Mouse (Mus musculus): ENCODE data around the gene Ttc30a2. TPM values are rescaled to one million over a fixed set of nuclear protein-coding genes. Genes with fewer than 3 reads are reported as not detected.
"Not testable (repeated sequence)": the region's sequence is repeated elsewhere in the genome, so short reads cannot be mapped to it uniquely, and the experiment has no call there.

Gene Ttc30a2
- total RNA-seq (2021), result 1 to 10 TPM; 2.3 TPM
- polyA plus RNA-seq (2012; rRNA removed), result 0.76 and 1.7 TPM in 2 replicates
- long read RNA-seq, partial matches to known transcripts, result 0 of 2 reads
- long read RNA-seq, other reads (novel, unspliced or antisense), result 0 of 2 reads

DNA sequence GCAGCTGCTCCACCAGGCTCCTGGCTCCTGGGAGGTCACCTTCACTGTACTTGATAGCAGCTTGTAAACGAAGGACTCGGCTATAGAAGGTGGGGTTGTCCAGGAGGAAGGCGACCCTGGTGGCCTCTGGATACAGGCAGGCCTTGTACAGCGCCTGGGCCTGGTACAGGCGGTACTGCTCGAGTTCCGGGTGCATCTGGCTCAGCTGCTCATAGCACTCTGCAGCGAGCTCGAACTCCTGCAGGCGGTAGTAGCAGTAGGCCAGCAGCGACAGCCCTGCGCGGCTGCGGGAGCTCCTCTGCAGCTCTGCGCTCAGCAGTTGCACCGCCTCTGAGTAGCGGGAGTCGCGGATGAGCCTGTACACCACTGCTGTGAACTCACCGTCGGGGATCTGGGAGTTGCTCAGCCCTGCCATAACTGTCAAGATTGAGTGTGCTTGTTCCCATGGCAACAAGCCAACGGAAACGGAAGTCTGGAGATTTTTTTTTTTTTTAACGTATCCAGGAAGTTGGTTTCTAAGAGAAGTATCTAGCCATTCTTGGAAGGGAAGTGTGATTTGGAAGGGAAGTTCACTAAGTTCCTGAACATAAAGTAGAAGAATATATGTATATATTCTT is at the start of gene Ttc30a2:
TSS of gene Ttc30a2 (minus strand) at position 419 of the 617 bp plus-strand sequence.
- H3K27ac ChIP-seq, result not testable (repeated sequence)
- peak; percentile 37 to 45 for DNase-seq
- 19% methylated on average over 21 of the region's 24 CpGs for WGBS

DNA sequence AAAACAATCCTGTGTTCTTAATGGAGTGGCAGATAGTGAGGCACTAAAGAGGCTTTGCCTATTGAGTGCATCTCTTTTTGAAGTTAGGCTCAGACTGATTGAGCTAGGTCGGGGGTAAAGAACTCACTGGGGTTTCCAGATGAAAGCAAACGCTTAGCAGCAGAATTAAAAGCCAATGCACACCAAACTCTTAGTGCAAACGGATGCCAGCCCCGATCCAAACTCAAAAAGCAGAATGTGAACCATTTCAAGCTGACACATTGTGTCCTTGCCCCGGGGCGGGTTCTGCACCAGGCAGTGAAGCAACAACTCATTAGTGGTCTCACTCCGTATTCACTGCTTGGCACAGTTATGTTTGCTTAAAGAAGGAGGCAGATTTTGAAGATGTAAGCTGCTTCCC is 38.9 kb upstream of the Ttc30a2 start:
- Histone ChIP-seq H3K27me3 (ENCODE audit: control insufficient read depth, insufficient read depth, low read length) (no peaks in the 10 kb centered on the region), H3K4me3 (no peak overlapping the region), H3K36me3 (ENCODE audit: control insufficient read depth, insufficient read depth, low read length) (no peaks in the 10 kb centered on the region), H3K9ac (ENCODE audit: low read depth, low read length) (no peak overlapping the region), H3K79me2 (replicated peaks; ENCODE audit: control insufficient read depth, insufficient read depth, low read length) (no peaks in the 10 kb centered on the region), H3K27ac (no peak overlapping the region), H3K4me1 (ENCODE audit: control insufficient read depth, insufficient read depth, low read length) (no peaks in the 10 kb centered on the region)
- no peak for TF ChIP-seq CTCF (IDR thresholded peaks at IDR 0.05)
- no peak for TF ChIP-seq POLR2A (IDR thresholded peaks at IDR 0.05; ENCODE audit: insufficient read depth, low read depth, low read length)
- TF ChIP-seq EP300 (IDR thresholded peaks at IDR 0.05; ENCODE audit: insufficient read depth, low read depth, low read length), result no peak
- DNase-seq, result no peak
- WGBS, result 31% methylated on average over 7 of the region's 7 CpGs
- intact Hi-C loops (cut with DNase I), result no loop called here

More for the DNA sequence above, at the start of gene Ttc30a2:
- H3K4me3 ChIP-seq; intact Hi-C loops (cut with DNase I); H3K36me3 ChIP-seq (ENCODE audit: control insufficient read depth, insufficient read depth, low read length); H3K4me1 ChIP-seq (ENCODE audit: control insufficient read depth, insufficient read depth, low read length); H3K9ac ChIP-seq (ENCODE audit: low read depth, low read length); H3K79me2 ChIP-seq (replicated peaks; ENCODE audit: control insufficient read depth, insufficient read depth, low read length); H3K27me3 ChIP-seq (ENCODE audit: control insufficient read depth, insufficient read depth, low read length): not testable (repeated sequence)

DNA sequence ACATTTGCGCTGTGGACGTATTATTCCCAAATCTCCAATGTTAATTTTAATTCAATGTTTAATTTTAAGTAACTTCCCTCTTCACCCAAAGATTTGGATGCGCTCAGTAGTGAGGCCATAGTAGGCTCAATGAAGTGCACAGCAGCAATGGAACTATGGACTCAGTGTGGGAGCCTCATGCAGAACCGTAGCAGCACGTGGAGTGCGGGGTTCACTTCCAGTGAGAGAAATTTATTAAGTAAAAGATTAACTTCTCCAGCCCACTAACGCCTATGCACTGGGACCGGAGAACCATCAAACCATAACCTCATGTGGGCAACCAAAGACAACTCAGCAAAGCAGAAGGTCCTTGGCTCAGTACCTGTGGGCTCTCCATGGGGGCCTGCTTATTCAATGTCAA is 38.2 kb upstream of the Ttc30a2 start:
- intact Hi-C loops (cut with DNase I), result no loop called here
- DNase-seq, result no peak
- WGBS, result 94% methylated on average over 8 of the region's 8 CpGs
- Histone ChIP-seq H3K27ac (no peak overlapping the region), H3K4me3 (no peak overlapping the region), H3K9ac (ENCODE audit: low read depth, low read length) (no peak overlapping the region), H3K79me2 (replicated peaks; ENCODE audit: control insufficient read depth, insufficient read depth, low read length) (no peaks in the 10 kb centered on the region), H3K36me3 (ENCODE audit: control insufficient read depth, insufficient read depth, low read length) (no peaks in the 10 kb centered on the region), H3K27me3 (ENCODE audit: control insufficient read depth, insufficient read depth, low read length) (no peaks in the 10 kb centered on the region), H3K4me1 (ENCODE audit: control insufficient read depth, insufficient read depth, low read length) (no peaks in the 10 kb centered on the region)
- TF ChIP-seq POLR2A (IDR thresholded peaks at IDR 0.05; ENCODE audit: insufficient read depth, low read depth, low read length), result no peak
- TF ChIP-seq CTCF (IDR thresholded peaks at IDR 0.05), result no peak
- TF ChIP-seq EP300 (IDR thresholded peaks at IDR 0.05; ENCODE audit: insufficient read depth, low read depth, low read length), result no peak

DNA sequence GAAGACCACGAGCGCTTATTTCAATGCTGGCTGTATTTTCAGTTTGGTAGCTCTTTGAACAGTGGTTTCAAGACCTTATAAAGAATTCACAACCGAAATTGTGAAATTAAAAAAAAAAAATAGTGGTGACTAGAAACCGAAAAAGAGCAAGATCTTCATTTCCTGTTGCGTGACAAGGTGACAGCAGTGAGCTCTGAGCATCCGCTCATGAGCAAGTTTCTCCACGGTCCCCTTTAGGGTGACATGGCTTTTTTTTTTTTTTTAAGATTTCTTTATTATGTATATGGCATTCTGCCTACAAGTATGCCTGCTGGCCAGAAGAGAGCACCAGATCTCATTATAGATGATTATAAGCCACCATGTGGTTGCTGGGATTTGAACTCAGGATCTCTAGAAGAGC is 37.5 kb upstream of the Ttc30a2 start:
- 84% methylated on average over 7 of the region's 7 CpGs for WGBS
- no peaks in the 10 kb centered on the region for H3K27me3 ChIP-seq (ENCODE audit: control insufficient read depth, insufficient read depth, low read length)
- intact Hi-C loops (cut with DNase I), result no loop called here
- no peak for DNase-seq
- H3K27ac ChIP-seq, result no peak overlapping the region
- TF ChIP-seq EP300 (IDR thresholded peaks at IDR 0.05; ENCODE audit: insufficient read depth, low read depth, low read length) (no peak), CTCF (IDR thresholded peaks at IDR 0.05) (no peak), POLR2A (IDR thresholded peaks at IDR 0.05; ENCODE audit: insufficient read depth, low read depth, low read length) (no peak)
- H3K9ac ChIP-seq (ENCODE audit: low read depth, low read length), result no peak overlapping the region
- H3K36me3 ChIP-seq (ENCODE audit: control insufficient read depth, insufficient read depth, low read length), result no peaks in the 10 kb centered on the region
- H3K79me2 ChIP-seq (replicated peaks; ENCODE audit: control insufficient read depth, insufficient read depth, low read length), result no peaks in the 10 kb centered on the region
- no peaks in the 10 kb centered on the region for H3K4me1 ChIP-seq (ENCODE audit: control insufficient read depth, insufficient read depth, low read length)
- no peak overlapping the region for H3K4me3 ChIP-seq

DNA sequence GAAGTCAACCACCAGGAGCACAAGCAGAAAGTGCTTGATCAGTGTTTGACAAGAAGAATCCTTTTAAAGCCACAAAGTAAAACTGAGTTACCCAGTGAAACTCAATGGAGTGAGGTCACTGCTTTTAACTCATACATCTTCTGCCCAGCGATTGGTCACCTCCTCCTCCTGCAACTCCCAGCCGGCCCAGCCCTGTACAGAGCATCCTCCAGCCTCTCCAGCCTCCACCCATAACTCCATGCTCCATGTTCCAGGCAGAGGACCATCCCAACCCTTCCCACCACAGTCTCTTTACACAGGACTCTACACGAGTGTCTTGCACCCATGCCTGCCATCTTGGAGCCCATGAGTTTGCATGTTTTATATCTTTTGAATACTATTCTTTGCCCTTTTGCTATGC is 36.7 kb upstream of the Ttc30a2 start:
- no peak for DNase-seq
- no peaks in the 10 kb centered on the region for H3K27me3 ChIP-seq (ENCODE audit: control insufficient read depth, insufficient read depth, low read length)
- no peak overlapping the region for H3K9ac ChIP-seq (ENCODE audit: low read depth, low read length)
- 77% methylated on average over 3 of the region's 3 CpGs for WGBS
- no peak for TF ChIP-seq EP300 (IDR thresholded peaks at IDR 0.05; ENCODE audit: insufficient read depth, low read depth, low read length)
- TF ChIP-seq CTCF (IDR thresholded peaks at IDR 0.05), result no peak
- TF ChIP-seq POLR2A (IDR thresholded peaks at IDR 0.05; ENCODE audit: insufficient read depth, low read depth, low read length), result no peak
- no peak overlapping the region for H3K4me3 ChIP-seq
- no peak overlapping the region for H3K27ac ChIP-seq
- intact Hi-C loops (cut with DNase I), result no loop called here
- H3K4me1 ChIP-seq (ENCODE audit: control insufficient read depth, insufficient read depth, low read length), result no peaks in the 10 kb centered on the region
- H3K36me3 ChIP-seq (ENCODE audit: control insufficient read depth, insufficient read depth, low read length), result no peaks in the 10 kb centered on the region
- no peaks in the 10 kb centered on the region for H3K79me2 ChIP-seq (replicated peaks; ENCODE audit: control insufficient read depth, insufficient read depth, low read length)

DNA sequence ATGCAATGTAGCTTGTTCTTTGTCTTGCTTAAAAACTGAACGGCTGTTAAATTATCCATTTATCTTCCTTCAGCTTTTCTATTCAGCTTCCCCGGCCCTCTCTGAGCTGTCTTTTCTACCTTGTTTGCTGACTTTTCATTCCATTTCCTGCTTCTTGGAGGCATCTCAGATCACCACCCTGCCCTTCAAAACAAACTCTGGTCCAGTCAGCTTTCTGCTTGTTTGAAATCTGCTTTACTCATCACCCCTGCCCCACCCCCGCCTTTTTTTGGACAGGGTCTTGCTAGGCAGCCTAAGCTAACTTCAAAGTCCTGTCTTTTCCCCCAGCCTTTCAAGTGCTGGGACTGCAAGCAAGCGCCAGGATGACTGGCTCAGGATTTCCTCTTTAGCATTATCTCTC is 28.2 kb upstream of the Ttc30a2 start:
- no peaks in the 10 kb centered on the region for H3K36me3 ChIP-seq (ENCODE audit: control insufficient read depth, insufficient read depth, low read length)
- no peak for TF ChIP-seq POLR2A (IDR thresholded peaks at IDR 0.05; ENCODE audit: insufficient read depth, low read depth, low read length)
- TF ChIP-seq CTCF (IDR thresholded peaks at IDR 0.05), result no peak
- TF ChIP-seq EP300 (IDR thresholded peaks at IDR 0.05; ENCODE audit: insufficient read depth, low read depth, low read length), result no peak
- no peaks in the 10 kb centered on the region for H3K79me2 ChIP-seq (replicated peaks; ENCODE audit: control insufficient read depth, insufficient read depth, low read length)
- WGBS, result 32% methylated on average over 4 of the region's 4 CpGs
- no peak overlapping the region for H3K4me3 ChIP-seq
- H3K27me3 ChIP-seq (ENCODE audit: control insufficient read depth, insufficient read depth, low read length), result no peaks in the 10 kb centered on the region
- no peaks in the 10 kb centered on the region for H3K4me1 ChIP-seq (ENCODE audit: control insufficient read depth, insufficient read depth, low read length)
- intact Hi-C loops (cut with DNase I), result no loop called here
- no peak overlapping the region for H3K27ac ChIP-seq
- no peak for DNase-seq
- H3K9ac ChIP-seq (ENCODE audit: low read depth, low read length), result no peak overlapping the region
